Mouse (Mus musculus): Measurements from ENCODE around the gene Tcaim.
"Not testable (repeated sequence)": the region's sequence is repeated elsewhere in the genome, so short reads cannot be mapped to it uniquely, and the experiment has no call there.

Gene Tcaim

GRCm38 (mm10) chr9:122805053-122805844 is at the start of gene Tcaim:
Tcaim (plus strand) TSS chr9:122805539.
- DNase-seq (ENCODE audit: low spot score) = peak; percentile 84

- no peak for DNase-seq (ENCODE audit: low spot score)
These were observed 47.7 kb upstream of the Tcaim start for GRCm38 (mm10) chr9:122757614-122758013.

- DNase-seq (ENCODE audit: low spot score) = no peak
These were observed 45.2 kb upstream of the Tcaim start for GRCm38 (mm10) chr9:122760111-122760510.

GRCm38 (mm10) chr9:122785231-122785630 is 20.1 kb upstream of the Tcaim start:
- no peak for DNase-seq (ENCODE audit: low spot score)

GRCm38 (mm10) chr9:122786534-122786933 is 18.8 kb upstream of the Tcaim start:
- no peak for DNase-seq (ENCODE audit: low spot score)

- no peak for DNase-seq (ENCODE audit: low spot score)
These were observed 554 bp downstream of the Tcaim start for GRCm38 (mm10) chr9:122805845-122806341.

- no peak for DNase-seq (ENCODE audit: low spot score)
These were observed 1.8 kb downstream of the Tcaim start for GRCm38 (mm10) chr9:122807186-122807585.

GRCm38 (mm10) chr9:122810212-122810611 is 4.9 kb downstream of the Tcaim start:
- no peak for DNase-seq (ENCODE audit: low spot score)

GRCm38 (mm10) chr9:122812386-122812785 is 7.0 kb downstream of the Tcaim start:
- no peak for DNase-seq (ENCODE audit: low spot score)

- no peak for DNase-seq (ENCODE audit: low spot score)
These were observed 9.4 kb downstream of the Tcaim start for GRCm38 (mm10) chr9:122814775-122815174.

GRCm38 (mm10) chr9:122815239-122815851 is 10.0 kb downstream of the Tcaim start:
- no peak for DNase-seq (ENCODE audit: low spot score)

- no peak for DNase-seq (ENCODE audit: low spot score)
These were observed 18.2 kb downstream of the Tcaim start for GRCm38 (mm10) chr9:122823374-122824017.

- no peak for DNase-seq (ENCODE audit: low spot score)
These were observed 21.4 kb downstream of the Tcaim start for GRCm38 (mm10) chr9:122826743-122827142.

- DNase-seq (ENCODE audit: low spot score) = no peak
These were observed 24.6 kb downstream of the Tcaim start for GRCm38 (mm10) chr9:122829826-122830380.

GRCm38 (mm10) chr9:122836126-122836525 is 30.8 kb downstream of the Tcaim start:
- no peak for DNase-seq (ENCODE audit: low spot score)

GRCm38 (mm10) chr9:122836790-122837189 is 31.5 kb downstream of the Tcaim start:
- DNase-seq (ENCODE audit: low spot score) = peak; percentile 35

- no peak for DNase-seq (ENCODE audit: low spot score)
These were observed 31.9 kb downstream of the Tcaim start for GRCm38 (mm10) chr9:122837216-122837615.

- DNase-seq (ENCODE audit: low spot score) = no peak
These were observed 32.3 kb downstream of the Tcaim start for GRCm38 (mm10) chr9:122837680-122838079.

GRCm38 (mm10) chr9:122843760-122844159 is 38.4 kb downstream of the Tcaim start, which contains the start of gene Gm35549:
Gm35549 (minus strand) TSS chr9:122844035.
- DNase-seq (ENCODE audit: low spot score) = no peak

GRCm38 (mm10) chr9:122845621-122846020 is 40.3 kb downstream of the Tcaim start:
- DNase-seq (ENCODE audit: low spot score) = no peak

GRCm38 (mm10) chr9:122846156-122846555 is 40.8 kb downstream of the Tcaim start:
- DNase-seq (ENCODE audit: low spot score) = peak; percentile 43

GRCm38 (mm10) chr9:122847811-122848311 is 42.5 kb downstream of the Tcaim start:
- DNase-seq (ENCODE audit: low spot score) = not testable (repeated sequence)
